Mouse (Mus musculus) kidney, adult 10 weeks (tissue): ENCODE data around the gene Chdh. TPM values are rescaled to one million over a fixed set of nuclear protein-coding genes. Genes with fewer than 3 reads are reported as not detected.

ENCODE experiments used
- polyA plus RNA-seq: library from polyadenylated mRNA; stranded (reverse); fragments of 350-450 nt; fragmentation: Illumina TruSeq; extraction: RNeasy Lipid Tissue Mini Kit (QIAGEN cat#74804); gene quantifications from one replicate; pipeline ENCODE4 v1.2.3, GENCODE M21; 2014; ENCODE audit warnings: low read depth, low replicate concordance

Gene Chdh
- polyA plus RNA-seq: 76.7 TPM

DNA sequence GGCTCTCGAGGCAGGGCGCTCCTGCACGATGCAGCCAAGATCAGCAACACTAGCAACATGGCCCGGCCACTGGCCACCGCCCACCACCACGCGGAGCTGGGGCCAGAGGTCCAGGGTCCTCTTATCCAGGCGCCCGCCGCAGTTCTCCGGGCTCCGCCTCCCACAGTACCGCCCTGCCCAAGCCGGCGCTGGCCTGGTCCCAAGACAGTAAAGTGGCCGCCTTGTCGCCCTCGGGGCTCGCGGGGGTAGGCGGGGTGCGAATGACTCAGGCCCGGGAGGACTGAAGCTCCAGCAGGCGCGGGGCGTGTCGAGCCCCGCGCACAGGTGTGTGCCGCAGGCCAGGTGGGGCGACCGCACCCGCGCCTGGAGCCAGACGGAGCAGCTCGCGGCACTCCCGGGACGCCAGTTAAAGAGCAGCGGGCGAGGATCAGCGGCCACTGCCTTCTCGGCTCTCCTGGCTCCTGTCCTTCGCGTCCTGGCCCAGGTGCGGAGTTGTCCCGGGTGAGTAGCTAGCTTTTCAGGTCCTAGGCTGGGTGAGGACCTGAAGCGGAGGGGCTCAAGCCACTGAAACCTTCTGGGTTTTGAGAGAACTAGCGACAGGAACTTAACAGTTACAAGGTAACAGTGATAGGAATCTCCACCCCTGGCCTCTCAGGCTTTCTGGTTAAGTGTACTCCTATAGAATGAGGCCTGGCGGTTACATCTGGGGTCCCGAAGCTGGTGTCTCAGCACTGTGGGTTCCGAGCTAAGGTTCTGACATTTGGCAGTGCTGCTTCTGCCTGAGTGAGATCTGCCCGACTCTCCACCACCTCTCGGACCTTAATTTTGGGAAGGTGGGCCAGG is at the start of gene Chdh, which contains the start of gene Il17rb:
Chdh (plus strand) TSS at position 291 of the 843 bp plus-strand sequence.
Il17rb (minus strand) TSS at position 164 of the 843 bp plus-strand sequence.

GRCm38 (mm10) chr14:29968075-29968821 is 40.6 kb upstream of the Chdh start, which contains the start of gene Selenok:
TSS of gene Selenok (plus strand) at chr14:29968308.

DNA sequence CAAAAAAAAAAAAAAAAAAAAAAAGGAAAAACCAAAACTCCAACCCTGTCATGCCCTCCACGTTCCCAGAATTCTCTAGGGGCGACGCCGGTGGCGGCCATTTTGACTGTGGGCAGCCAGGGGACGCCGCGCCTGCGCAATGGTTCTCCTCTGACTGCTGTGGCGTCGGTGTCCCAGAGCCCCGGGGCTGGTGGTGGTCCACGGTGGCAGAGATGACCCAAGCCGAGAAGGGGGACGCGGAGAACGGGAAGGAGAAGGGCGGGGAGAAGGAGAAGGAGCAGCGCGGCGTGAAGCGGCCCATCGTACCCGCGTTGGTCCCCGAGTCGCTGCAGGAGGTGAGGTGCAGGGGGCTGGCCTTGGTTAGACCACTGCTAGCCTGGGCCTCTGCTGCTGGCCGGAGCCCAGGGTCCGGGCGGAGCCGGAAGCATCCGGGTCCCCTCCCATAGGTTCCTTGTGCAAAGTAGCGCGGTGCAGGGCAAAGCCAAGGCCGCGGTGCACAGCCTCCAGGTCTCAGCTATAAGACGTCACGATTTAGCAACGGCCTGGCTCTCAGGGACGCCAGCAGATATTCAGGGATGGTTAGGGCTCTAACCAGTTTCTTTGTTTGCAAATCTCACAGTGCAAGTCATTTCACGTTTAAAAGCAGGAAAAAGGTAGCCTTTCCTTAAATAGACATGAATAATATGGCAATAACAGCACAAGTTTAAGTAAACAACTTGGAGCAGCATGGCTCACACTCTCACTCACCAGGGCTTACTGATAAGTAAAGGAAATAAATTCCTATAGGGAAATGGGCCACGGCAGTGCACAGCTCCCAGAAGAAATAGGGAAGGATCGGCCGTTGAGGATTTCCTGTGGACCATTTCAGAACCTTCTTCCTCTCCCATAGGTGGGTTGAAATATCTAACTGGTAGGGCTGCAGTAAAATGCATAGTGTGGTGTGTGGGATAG is 30.3 kb upstream of the Chdh start, which contains the start of gene Actr8:
Actr8 (plus strand) TSS at position 84 of the 951 bp plus-strand sequence.

Other genes starting within 250 kb of the Chdh start
- gene Selenok, start 40.7 kb upstream of the Chdh start, polyA plus RNA-seq: 145 TPM
- gene Actr8, start 30.7 kb upstream of the Chdh start, polyA plus RNA-seq: 28.5 TPM
- 2.5 TPM for gene Il17rb, start 127 bp upstream of the Chdh start, polyA plus RNA-seq